Mouse (Mus musculus) heart, embryonic 16.5 days (tissue): ENCODE data around the gene AC129217.1. TPM values are rescaled to one million over a fixed set of nuclear protein-coding genes. Genes with fewer than 3 reads are reported as not detected.

Source experiments
- ATAC-seq: fragments of 200-750 bp; cut with Nextera tagmentation; replicated peaks from 2 replicates; pipeline ENCODE4 v1.8.0; 2017; ENCODE audit warnings: moderate number of reproducible peaks; ENCODE audit not compliant: insufficient read depth, low FRiP score; ENCODE audit errors: extremely low read depth
- H3K27ac ChIP-seq: fragments of 300-500 bp; sonication (generic); 2 replicates; pipeline ENCODE4 v1.5.1; 2014; ENCODE audit warnings: mild to moderate bottlenecking, low read length, control low read depth, moderate library complexity
- H3K27me3 ChIP-seq: fragments of 300-500 bp; sonication (generic); 2 replicates; pipeline ENCODE4 v1.6.1; 2014; ENCODE audit warnings: low read length, mixed read lengths; ENCODE audit not compliant: control insufficient read depth, insufficient read depth
- H3K36me3 ChIP-seq: fragments of 300-500 bp; sonication (generic); 2 replicates; pipeline ENCODE4 v1.6.1; 2014; ENCODE audit not compliant: control insufficient read depth, insufficient read depth
- H3K4me1 ChIP-seq: fragments of 300-500 bp; sonication (generic); 2 replicates; pipeline ENCODE4 v1.6.1; 2014; ENCODE audit warnings: low read length, mixed read lengths; ENCODE audit not compliant: control insufficient read depth, insufficient read depth
- H3K4me2 ChIP-seq: fragments of 300-500 bp; sonication (generic); 2 replicates; pipeline ENCODE4 v1.6.1; 2014; ENCODE audit warnings: low read depth, mild to moderate bottlenecking, control low read depth, low read length
- H3K4me3 ChIP-seq: fragments of 300-500 bp; sonication (generic); 2 replicates; pipeline ENCODE4 v1.5.1; 2014; ENCODE audit warnings: mild to moderate bottlenecking, control low read depth, low read length
- H3K9ac ChIP-seq: fragments of 300-500 bp; sonication (generic); 2 replicates; pipeline ENCODE4 v1.6.1; 2014; ENCODE audit warnings: low read length, control low read depth
- H3K9me3 ChIP-seq: fragments of 300-500 bp; sonication (generic); replicated peaks from 2 replicates; pipeline ENCODE4 v1.6.1; 2016; ENCODE audit warnings: low read length; ENCODE audit not compliant: control insufficient read depth
- WGBS: fragments of 180-500 bp; shearing (Covaris S2); extraction: QIAGEN DNeasy Blood & Tissue Kit; methylation state at CpG from one replicate; pipeline ENCODE4 v1.1.7; 2014; 5-methylcytosine and 5-hydroxymethylcytosine counted together
- polyA plus RNA-seq: library from polyadenylated mRNA; unstranded; fragments of >200 nt; fragmentation: Nextera tagmentation; extraction: Ambion mirVana; gene quantifications from 2 replicates; pipeline ENCODE4 v1.2.1, GENCODE M21; 2015

Gene AC129217.1
- polyA plus RNA-seq, 1 experiment from 2014 or later, result not detected

GRCm38 (mm10) chr19:8803204-8803780 lies 26.3 kb upstream of the AC129217.1 start:
- H3K9ac ChIP-seq, result no peak overlapping the region
- no peak overlapping the region for H3K4me3 ChIP-seq
- no peak overlapping the region; the same call in 1 of the 2 replicates for H3K27ac ChIP-seq
- ATAC-seq, result no peak
- 0 out of 2 replicates have a peak, but pooled peaks cover 5% of the 10 kb centered on the region for H3K36me3 ChIP-seq
- H3K4me2 ChIP-seq, result peak overlapping the region; percentile 79
- H3K27me3 ChIP-seq, result no peaks in the 10 kb centered on the region
- no peaks in the 10 kb centered on the region for H3K9me3 ChIP-seq
- WGBS, result 89% methylated on average over 9 of the region's 9 CpGs
- H3K4me1 ChIP-seq, result peaks cover 13% of the 10 kb centered on the region

GRCm38 (mm10) chr19:8803879-8804660 lies 25.5 kb upstream of the AC129217.1 start:
- 0 out of 2 replicates have a peak, but pooled peaks cover 5% of the 10 kb centered on the region for H3K36me3 ChIP-seq
- no peaks in the 10 kb centered on the region for H3K9me3 ChIP-seq
- H3K27ac ChIP-seq, result no peak overlapping the region
- no peak for ATAC-seq
- peaks cover 8% of the 10 kb centered on the region for H3K4me1 ChIP-seq
- H3K4me3 ChIP-seq, result no peak overlapping the region
- no peaks in the 10 kb centered on the region for H3K27me3 ChIP-seq
- 92% methylated on average over 11 of the region's 11 CpGs for WGBS
- no peak overlapping the region for H3K9ac ChIP-seq
- no peak overlapping the region for H3K4me2 ChIP-seq

GRCm38 (mm10) chr19:8806810-8807209 lies 22.8 kb upstream of the AC129217.1 start:
- Histone ChIP-seq H3K4me1 (peaks cover 5% of the 10 kb centered on the region), H3K4me3 (no peak overlapping the region), H3K36me3 (peaks cover 16% of the 10 kb centered on the region), H3K9ac (no peak overlapping the region), H3K27ac (no peak overlapping the region), H3K27me3 (no peaks in the 10 kb centered on the region), H3K4me2 (no peak overlapping the region), H3K9me3 (no peaks in the 10 kb centered on the region)
- WGBS, result 93% methylated on average over 5 of the region's 5 CpGs
- no peak for ATAC-seq

- Histone ChIP-seq H3K4me1 (peaks cover 15% of the 10 kb centered on the region), H3K36me3 (peaks cover 29% of the 10 kb centered on the region), H3K4me2 (no peak overlapping the region), H3K27ac (no peak overlapping the region), H3K9ac (no peak overlapping the region), H3K27me3 (no peaks in the 10 kb centered on the region), H3K4me3 (no peak overlapping the region), H3K9me3 (no peaks in the 10 kb centered on the region)
- WGBS, result 77% methylated on average over 11 of the region's 11 CpGs
- ATAC-seq, result no peak
These were observed 13.8 kb upstream of the AC129217.1 start for GRCm38 (mm10) chr19:8815812-8816211.

- peaks cover 25% of the 10 kb centered on the region for H3K36me3 ChIP-seq
- no peaks in the 10 kb centered on the region for H3K27me3 ChIP-seq
- H3K27ac ChIP-seq, result no peak overlapping the region
- H3K4me3 ChIP-seq, result no peak overlapping the region
- H3K4me2 ChIP-seq, result no peak overlapping the region
- peak overlapping the region; percentile 42; the same call in 1 of the 2 replicates for H3K9ac ChIP-seq
- H3K4me1 ChIP-seq, result peaks cover 18% of the 10 kb centered on the region
- 75% methylated on average over 3 of the region's 3 CpGs for WGBS
- H3K9me3 ChIP-seq, result no peaks in the 10 kb centered on the region
- ATAC-seq, result no peak
These were observed 12.6 kb upstream of the AC129217.1 start for GRCm38 (mm10) chr19:8817001-8817400.

- ATAC-seq, result no peak
- Histone ChIP-seq H3K36me3 (peaks cover 18% of the 10 kb centered on the region), H3K9me3 (no peaks in the 10 kb centered on the region), H3K4me2 (peak overlapping the region; percentile 88), H3K4me1 (peaks cover 29% of the 10 kb centered on the region), H3K4me3 (peak overlapping the region; percentile 100), H3K27me3 (no peaks in the 10 kb centered on the region), H3K27ac (peak overlapping the region; percentile 100), H3K9ac (peak overlapping the region; percentile 81)
- WGBS, result 15% methylated on average over 14 of the region's 14 CpGs
These were observed 11.2 kb upstream of the AC129217.1 start for GRCm38 (mm10) chr19:8818301-8818798.

- no peaks in the 10 kb centered on the region for H3K9me3 ChIP-seq
- H3K4me2 ChIP-seq, result peak within 1 kb of the TSS; percentile 88
- H3K27me3 ChIP-seq, result no peaks in the 10 kb centered on the region
- ATAC-seq, result peak; percentile 89
- peak within 1 kb of the TSS; percentile 98 for H3K9ac ChIP-seq
- H3K36me3 ChIP-seq, result peaks cover 24% of the 10 kb centered on the region
- WGBS, result under 1% methylated on average over 33 of the region's 33 CpGs
- H3K27ac ChIP-seq, result peak within 1 kb of the TSS; percentile 100
- peak within 1 kb of the TSS; percentile 100 for H3K4me3 ChIP-seq
- peaks cover 29% of the 10 kb centered on the region for H3K4me1 ChIP-seq
These were observed 10.6 kb upstream of the AC129217.1 start, which contains the start of gene Ttc9c for GRCm38 (mm10) chr19:8818801-8819595. Gene Ttc9c (minus strand): TSS chr19:8819333.

- ATAC-seq, result peak; percentile 94
- no peaks in the 10 kb centered on the region for H3K27me3 ChIP-seq
- H3K4me1 ChIP-seq, result peaks cover 29% of the 10 kb centered on the region
- H3K27ac ChIP-seq, result peak within 1 kb of the TSS; percentile 100
- peak within 1 kb of the TSS; percentile 98 for H3K9ac ChIP-seq
- H3K36me3 ChIP-seq, result peaks cover 30% of the 10 kb centered on the region
- peak within 1 kb of the TSS; percentile 88 for H3K4me2 ChIP-seq
- under 1% methylated on average over 81 of the region's 83 CpGs for WGBS
- no peaks in the 10 kb centered on the region for H3K9me3 ChIP-seq
- peak within 1 kb of the TSS; percentile 100 for H3K4me3 ChIP-seq
These were observed 9.8 kb upstream of the AC129217.1 start, which contains the start of gene Hnrnpul2 for GRCm38 (mm10) chr19:8819596-8820423. Gene Hnrnpul2 (plus strand): TSS chr19:8820010.
